Comparison of ENCODE assay signal across 8 mouse cellular contexts in genomic region chr6:125271455-125272227, GRCm38 (mm10). TPM values are rescaled to one million over a fixed set of nuclear protein-coding genes. Genes with fewer than 3 reads are reported as not detected.
DNase-seq lines count a peak whose midpoint lies in the region; ATAC-seq and TF ChIP-seq lines count a peak whose summit lies in the region.

No protein-coding gene starts in this region.

- WGBS in heart, embryonic 11.5 days (ENCODE audit: insufficient replicate concordance): 18% methylated on average over 17 of the region's 17 CpGs
- WGBS in kidney, embryonic 16.5 days: 21% methylated on average over 17 of the region's 17 CpGs
- 10% methylated on average over 17 of the region's 17 CpGs for WGBS in liver, adult 2 months

- peak overlapping the region; percentile 8; the same call in 1 of the 2 replicates for H3K4me3 ChIP-seq in heart, embryonic 11.5 days (ENCODE audit: low read depth, low read length)
- peak overlapping the region; percentile 13; the same call in 1 of the 2 replicates for H3K4me3 ChIP-seq in kidney, embryonic 16.5 days (ENCODE audit: low read length)
- peak overlapping the region; percentile 29; the same call in 1 of the 2 replicates for H3K4me3 ChIP-seq in liver, adult 2 months (ENCODE audit: insufficient read depth, low read depth, low read length)
- H3K4me3 ChIP-seq in myocyte: no peak overlapping the region

- ATAC-seq in erythroblast, adult 5-6 weeks (replicated peaks; ENCODE audit: low FRiP score, poor library complexity, severe bottlenecking): peak; percentile 56
- peak; percentile 64; the same call in 1 of the 2 replicates for ATAC-seq in heart, embryonic 11.5 days (replicated peaks; ENCODE audit: insufficient number of reproducible peaks, low FRiP score, low TSS enrichment)
- ATAC-seq in kidney, embryonic 16.5 days (ENCODE audit: low FRiP score, low TSS enrichment): peak; percentile 87

- no peak overlapping the region for H3ac ChIP-seq in myocyte (ENCODE audit: control insufficient read depth, insufficient read length)

- H3K27ac ChIP-seq in heart, embryonic 11.5 days (ENCODE audit: low read depth, low read length): no peak overlapping the region
- H3K27ac ChIP-seq in kidney, embryonic 16.5 days (ENCODE audit: low read length): no peak overlapping the region
- H3K27ac ChIP-seq in liver, adult 2 months (replicated peaks; ENCODE audit: insufficient read depth, low read depth, low read length): peak overlapping the region; percentile 82

- no peaks in the 10 kb centered on the region for H3K9me3 ChIP-seq in heart, embryonic 11.5 days (replicated peaks; ENCODE audit: control insufficient read depth, low read length)
- H3K9me3 ChIP-seq in kidney, embryonic 16.5 days (ENCODE audit: low read length): no peaks in the 10 kb centered on the region

- no peaks in the 10 kb centered on the region for H3K27me3 ChIP-seq in heart, embryonic 11.5 days (ENCODE audit: control insufficient read depth, insufficient read depth, low read length)
- no peaks in the 10 kb centered on the region; the same call in 1 of the 2 replicates for H3K27me3 ChIP-seq in kidney, embryonic 16.5 days (ENCODE audit: insufficient read depth, low read length)
- no peaks in the 10 kb centered on the region for H3K27me3 ChIP-seq in liver, adult 2 months (ENCODE audit: control insufficient read depth, insufficient read depth, low read length)
- no peaks in the 10 kb centered on the region for H3K27me3 ChIP-seq in myocyte (ENCODE audit: control insufficient read depth, insufficient read depth, insufficient read length)
- no peaks in the 10 kb centered on the region for H3K27me3 ChIP-seq in splenic B cell, adult 2 months (ENCODE audit: control insufficient read depth, insufficient read depth, low read length, poor library complexity, severe bottlenecking)

- H3K79me2 ChIP-seq in liver, adult 2 months (ENCODE audit: control insufficient read depth, insufficient read depth, low read length): no peaks in the 10 kb centered on the region
- H3K79me2 ChIP-seq in myocyte (ENCODE audit: control insufficient read depth, insufficient read depth): no peaks in the 10 kb centered on the region

- TF ChIP-seq POLR2A in liver, adult 2 months (IDR thresholded peaks at IDR 0.05; ENCODE audit: extremely low read depth, insufficient read depth, low read length): 0 out of 2 replicates have a peak, but pooled peaks have one; percentile 39
- TF ChIP-seq POLR2A in myocyte (IDR thresholded peaks at IDR 0.05; ENCODE audit: insufficient read length, low read depth): peak; percentile 19

- H3K4me1 ChIP-seq in heart, embryonic 11.5 days (ENCODE audit: control insufficient read depth, insufficient read depth, low read length): no peaks in the 10 kb centered on the region
- peaks cover 3% of the 10 kb centered on the region; the same call in 1 of the 2 replicates for H3K4me1 ChIP-seq in kidney, embryonic 16.5 days (ENCODE audit: insufficient read depth, low read length)
- H3K4me1 ChIP-seq in liver, adult 2 months (ENCODE audit: control insufficient read depth, insufficient read depth, low read length): peaks cover 2% of the 10 kb centered on the region; the same call in 1 of the 2 replicates

- peak; percentile 94 for TF ChIP-seq CTCF in liver, adult 2 months (IDR thresholded peaks at IDR 0.05; ENCODE audit: low read depth, low read length)

- DNase-seq in B cell, adult 2 months: peak; percentile 89 to 92
- DNase-seq in brain, adult 2 months (ENCODE audit: low read depth, low spot score): peak; percentile 99
- peak; percentile 99 for DNase-seq in liver, adult 2 months (ENCODE audit: extremely low read depth, low read depth, low spot score)
- peak; percentile 93 for DNase-seq in splenic B cell, adult 2 months (ENCODE audit: low read depth, low spot score)

- peak overlapping the region; percentile 50 for H3K4me2 ChIP-seq in heart, embryonic 11.5 days
- peak overlapping the region; percentile 46 for H3K4me2 ChIP-seq in kidney, embryonic 16.5 days (replicated peaks; ENCODE audit: low read depth, low read length)
- peak overlapping the region; percentile 73 for H3K4me2 ChIP-seq in myocyte (ENCODE audit: low read depth)

- no peaks in the 10 kb centered on the region for H3K36me3 ChIP-seq in heart, embryonic 11.5 days (ENCODE audit: control insufficient read depth, insufficient read depth, low read length)
- H3K36me3 ChIP-seq in kidney, embryonic 16.5 days (ENCODE audit: insufficient read depth, low read length): no peaks in the 10 kb centered on the region
- no peaks in the 10 kb centered on the region for H3K36me3 ChIP-seq in liver, adult 2 months (ENCODE audit: control insufficient read depth, insufficient read depth, low read length)
- no peaks in the 10 kb centered on the region for H3K36me3 ChIP-seq in myocyte (ENCODE audit: control insufficient read depth, insufficient read depth)
- no peaks in the 10 kb centered on the region for H3K36me3 ChIP-seq in splenic B cell, adult 2 months (ENCODE audit: control insufficient read depth, insufficient read depth, low read length, poor library complexity, severe bottlenecking)

- H3K9ac ChIP-seq in heart, embryonic 11.5 days (ENCODE audit: low read depth, low read length): 0 out of 2 replicates have a peak overlapping the region, but pooled peaks have one; percentile 34
- peak overlapping the region; percentile 43 for H3K9ac ChIP-seq in kidney, embryonic 16.5 days (replicated peaks; ENCODE audit: low read length)
- H3K9ac ChIP-seq in liver, adult 2 months (ENCODE audit: low read depth, low read length): peak overlapping the region; percentile 64

TF ChIP-seq in myocyte, 11 proteins besides CTCF, POLR2A, EP300 and RAD21:
- TF ChIP-seq CEBPB (IDR thresholded peaks at IDR 0.05; ENCODE audit: insufficient read depth, poor library complexity, severe bottlenecking) (peak; percentile 55; the same call in 1 of the 2 replicates), MYOD1 (IDR thresholded peaks at IDR 0.05; ENCODE audit: control insufficient read depth in 1 of 3, insufficient read length in 2 of 3, low read depth in 2 of 3) (no peak), USF1 (IDR thresholded peaks at IDR 0.05; ENCODE audit: low read depth) (peak; percentile 75), MAX (IDR thresholded peaks at IDR 0.05; ENCODE audit: low read depth) (peak; percentile 75)

RNA-seq across cellular contexts. Expression of gene Tuba3a, which starts 14.2 kb away (rescaled TPM):
- total RNA-seq in erythroblast, adult 5-6 weeks (2015; ENCODE audit: low replicate concordance): not detected in 2 replicates
- total RNA-seq in erythroblast, adult 5-6 weeks (2017; ENCODE audit: low replicate concordance): not detected in 2 replicates
- 0.10 TPM in 1 of 2 replicates, not detected in the other for polyA plus RNA-seq in heart, embryonic 11.5 days (2014; fragmentation: Nextera tagmentation; extraction: Ambion mirVana)
- 0.19 and 0.65 TPM in 2 replicates for polyA plus RNA-seq in kidney, embryonic 16.5 days (2015; fragmentation: Nextera tagmentation; extraction: Ambion mirVana)
- not detected in 2 replicates for total RNA-seq in liver, adult 2 months (2014; rRNA removed)
- 0.12 TPM in 1 of 2 replicates, not detected in the other for polyA plus RNA-seq in liver, adult 2 months (2012; rRNA removed)
- polyA plus RNA-seq in myocyte (2012; fragmentation: generic; extraction: Trizol): not detected

RNA-seq across cellular contexts. Expression of gene Cd27, which starts 34.8 kb away (rescaled TPM):
- total RNA-seq in erythroblast, adult 5-6 weeks (2015; ENCODE audit: low replicate concordance): 1.7 and 6.3 TPM in 2 replicates
- 0.84 and 1.0 TPM in 2 replicates for total RNA-seq in erythroblast, adult 5-6 weeks (2017; ENCODE audit: low replicate concordance)
- polyA plus RNA-seq in heart, embryonic 11.5 days (2014; fragmentation: Nextera tagmentation; extraction: Ambion mirVana): 1.2 and 1.4 TPM in 2 replicates
- 2.1 and 2.5 TPM in 2 replicates for polyA plus RNA-seq in kidney, embryonic 16.5 days (2015; fragmentation: Nextera tagmentation; extraction: Ambion mirVana)
- 0.47 and 0.65 TPM in 2 replicates for total RNA-seq in liver, adult 2 months (2014; rRNA removed)
- 0.60 and 0.87 TPM in 2 replicates for polyA plus RNA-seq in liver, adult 2 months (2012; rRNA removed)
- 1.5 TPM for polyA plus RNA-seq in myocyte (2012; fragmentation: generic; extraction: Trizol)

RNA-seq across cellular contexts. Expression of gene Tapbpl, which starts 40.0 kb away (rescaled TPM):
- 0.84 and 4.4 TPM in 2 replicates for total RNA-seq in erythroblast, adult 5-6 weeks (2015; ENCODE audit: low replicate concordance)
- 3.0 and 4.0 TPM in 2 replicates for total RNA-seq in erythroblast, adult 5-6 weeks (2017; ENCODE audit: low replicate concordance)
- 2.0 and 2.2 TPM in 2 replicates for polyA plus RNA-seq in heart, embryonic 11.5 days (2014; fragmentation: Nextera tagmentation; extraction: Ambion mirVana)
- 7.4 and 8.2 TPM in 2 replicates for polyA plus RNA-seq in kidney, embryonic 16.5 days (2015; fragmentation: Nextera tagmentation; extraction: Ambion mirVana)
- 15.0 and 16.5 TPM in 2 replicates for total RNA-seq in liver, adult 2 months (2014; rRNA removed)
- polyA plus RNA-seq in liver, adult 2 months (2012; rRNA removed): 18.2 and 19.0 TPM in 2 replicates
- 6.5 TPM for polyA plus RNA-seq in myocyte (2012; fragmentation: generic; extraction: Trizol)

RNA-seq across cellular contexts. Expression of gene Ltbr, which starts 42.0 kb away (rescaled TPM):
- total RNA-seq in erythroblast, adult 5-6 weeks (2015; ENCODE audit: low replicate concordance): 7.1 and 10.9 TPM in 2 replicates
- total RNA-seq in erythroblast, adult 5-6 weeks (2017; ENCODE audit: low replicate concordance): 2.6 and 7.2 TPM in 2 replicates
- 35.0 and 40.7 TPM in 2 replicates for polyA plus RNA-seq in heart, embryonic 11.5 days (2014; fragmentation: Nextera tagmentation; extraction: Ambion mirVana)
- 71.6 and 73.7 TPM in 2 replicates for polyA plus RNA-seq in kidney, embryonic 16.5 days (2015; fragmentation: Nextera tagmentation; extraction: Ambion mirVana)
- total RNA-seq in liver, adult 2 months (2014; rRNA removed): 55.9 and 57.1 TPM in 2 replicates
- 102 and 106 TPM in 2 replicates for polyA plus RNA-seq in liver, adult 2 months (2012; rRNA removed)
- polyA plus RNA-seq in myocyte (2012; fragmentation: generic; extraction: Trizol): 79.0 TPM

RNA-seq across cellular contexts. Expression of gene Scnn1a, which starts 48.8 kb away (rescaled TPM):
- total RNA-seq in erythroblast, adult 5-6 weeks (2015; ENCODE audit: low replicate concordance): 4.6 and 7.9 TPM in 2 replicates
- total RNA-seq in erythroblast, adult 5-6 weeks (2017; ENCODE audit: low replicate concordance): not detected in 2 replicates
- polyA plus RNA-seq in heart, embryonic 11.5 days (2014; fragmentation: Nextera tagmentation; extraction: Ambion mirVana): 0.69 and 0.93 TPM in 2 replicates
- polyA plus RNA-seq in kidney, embryonic 16.5 days (2015; fragmentation: Nextera tagmentation; extraction: Ambion mirVana): 7.5 and 7.7 TPM in 2 replicates
- total RNA-seq in liver, adult 2 months (2014; rRNA removed): 3.0 and 6.7 TPM in 2 replicates
- 16.5 and 24.8 TPM in 2 replicates for polyA plus RNA-seq in liver, adult 2 months (2012; rRNA removed)
- polyA plus RNA-seq in myocyte (2012; fragmentation: generic; extraction: Trizol): 0.20 TPM
